Mouse (Mus musculus) A20 (cell line): ENCODE measurements around the gene Olfr653.
A peak's percentile ranks its signal among the peaks of the same experiment; 100 is the strongest.

Source experiments
- DNase-seq: peaks from one replicate; pipeline ENCODE4 v3.0.0-alpha.2; 2011; ENCODE audit warnings: low read depth, low spot score

Olfr653 gene

DNA sequence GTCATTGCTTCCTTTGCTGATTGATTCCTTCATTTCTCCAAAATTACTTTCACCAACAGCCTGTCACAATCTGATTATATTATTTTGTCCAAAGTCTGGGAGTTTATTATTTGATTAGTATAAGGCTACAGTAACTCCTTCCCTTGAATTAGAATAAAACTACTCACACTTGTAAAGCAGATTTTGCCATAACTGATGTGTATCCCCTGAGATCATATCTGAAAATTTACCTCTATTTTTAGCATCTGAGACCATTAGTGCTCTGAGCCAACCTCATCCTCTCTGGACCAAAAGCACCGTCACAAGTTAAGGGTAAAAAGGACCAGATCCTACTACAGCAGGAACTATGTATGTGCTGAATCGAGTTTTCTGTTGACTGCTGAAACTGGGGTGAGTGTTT is at the start of gene Olfr653:
TSS of gene Olfr653 (plus strand) at position 301 of the 400 bp plus-strand sequence.
- no peak for DNase-seq

DNA sequence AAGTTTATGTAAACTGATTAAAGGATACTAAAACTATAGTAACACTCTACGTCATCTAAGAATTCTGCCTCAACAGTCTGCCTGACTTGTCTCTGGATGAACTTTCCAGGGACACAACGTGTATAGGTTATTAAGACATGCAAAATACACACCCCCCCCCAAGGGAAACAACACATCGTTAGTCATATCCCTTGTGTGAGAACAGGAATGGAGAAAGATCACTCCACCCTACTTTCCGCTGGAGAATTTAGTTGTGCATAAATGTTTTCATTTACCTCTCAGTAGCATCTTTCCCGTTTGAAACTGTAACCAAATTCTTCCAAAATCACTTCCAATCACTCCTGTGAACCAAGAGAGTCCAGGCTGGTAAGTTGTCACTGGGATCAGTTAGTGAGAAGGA is 27.3 kb upstream of the Olfr653 start, which contains the start of gene Olfr651:
TSS of gene Olfr651 (plus strand) at position 301 of the 400 bp plus-strand sequence.
- DNase-seq = no peak

DNA sequence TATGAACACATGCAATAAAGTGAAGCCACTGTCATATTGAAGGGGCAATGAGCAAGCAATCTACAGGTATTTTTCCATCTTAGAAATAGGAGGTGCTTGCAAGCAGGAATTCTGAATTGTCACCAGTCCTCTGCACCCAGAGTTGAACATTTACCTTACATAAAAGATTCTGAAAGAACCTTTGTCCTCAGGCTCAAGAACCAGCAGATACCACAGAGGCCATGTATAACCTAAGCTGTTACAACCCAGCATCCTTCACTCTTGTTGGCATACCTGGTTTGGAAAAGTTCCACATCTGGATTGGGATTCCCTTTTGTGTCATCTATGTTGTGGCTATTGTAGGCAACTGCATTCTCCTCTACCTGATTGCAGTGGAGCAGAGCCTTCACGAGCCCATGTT is 24.4 kb upstream of the Olfr653 start:
- no peak for DNase-seq

DNA sequence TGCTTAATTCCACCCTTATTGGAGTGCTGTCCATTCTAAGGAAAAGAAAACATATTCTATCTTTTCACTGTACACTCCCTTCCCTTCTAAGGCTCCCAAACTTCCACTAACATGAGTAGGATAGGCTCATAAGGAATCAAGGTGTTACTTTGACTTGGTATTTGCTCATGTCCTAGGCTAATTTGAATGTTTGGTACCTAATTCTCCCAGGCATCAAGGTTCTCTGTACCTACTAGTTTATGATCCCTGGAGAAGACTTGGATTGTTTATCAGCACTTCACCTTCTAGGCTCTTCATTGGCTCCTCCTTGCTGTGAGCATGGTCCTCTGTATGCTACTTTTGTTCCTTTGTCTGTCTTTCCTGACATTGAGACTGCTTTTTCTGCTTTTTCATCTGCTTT is 16.5 kb upstream of the Olfr653 start, which contains the start of gene Olfr652:
TSS of gene Olfr652 (plus strand) at position 301 of the 400 bp plus-strand sequence.
- no peak for DNase-seq

DNA sequence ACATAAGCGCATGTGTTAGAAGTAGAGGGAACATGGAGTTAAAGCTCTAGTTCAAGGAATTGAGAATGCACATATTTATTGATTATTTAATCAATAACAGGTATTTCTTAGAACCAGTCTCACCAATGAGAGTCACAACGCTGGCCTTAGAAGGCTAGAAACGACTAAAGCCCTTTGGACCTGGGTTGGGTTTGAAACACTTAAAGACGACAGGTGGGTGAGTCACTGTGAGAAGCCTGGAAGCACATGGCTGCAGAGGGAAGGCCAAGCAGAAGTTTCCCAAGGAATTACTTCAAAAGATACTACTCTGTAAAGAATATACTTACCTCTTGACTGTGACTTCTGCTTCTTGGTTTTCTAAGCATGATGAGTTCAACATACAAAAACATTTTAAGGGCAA is 3.7 kb downstream of the Olfr653 start:
- no peak for DNase-seq

DNA sequence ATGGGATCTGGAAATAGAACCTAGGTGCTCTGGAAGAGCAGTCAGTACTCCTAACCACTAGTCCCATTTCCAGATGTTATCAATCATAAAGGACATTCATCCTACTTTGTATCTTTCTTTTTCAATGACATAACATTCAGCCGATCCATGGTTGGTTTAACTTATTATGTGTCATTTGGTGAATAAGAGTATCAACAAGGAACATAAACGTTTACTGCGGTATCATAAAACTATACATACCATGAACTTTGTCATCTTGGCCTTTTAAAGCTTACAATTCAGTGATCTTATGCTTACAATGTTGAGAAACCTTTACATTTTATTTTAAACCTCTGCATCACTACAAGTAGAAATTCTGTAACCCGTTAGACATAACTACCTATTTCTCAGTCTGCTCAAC is 4.3 kb downstream of the Olfr653 start:
- DNase-seq = no peak

DNA sequence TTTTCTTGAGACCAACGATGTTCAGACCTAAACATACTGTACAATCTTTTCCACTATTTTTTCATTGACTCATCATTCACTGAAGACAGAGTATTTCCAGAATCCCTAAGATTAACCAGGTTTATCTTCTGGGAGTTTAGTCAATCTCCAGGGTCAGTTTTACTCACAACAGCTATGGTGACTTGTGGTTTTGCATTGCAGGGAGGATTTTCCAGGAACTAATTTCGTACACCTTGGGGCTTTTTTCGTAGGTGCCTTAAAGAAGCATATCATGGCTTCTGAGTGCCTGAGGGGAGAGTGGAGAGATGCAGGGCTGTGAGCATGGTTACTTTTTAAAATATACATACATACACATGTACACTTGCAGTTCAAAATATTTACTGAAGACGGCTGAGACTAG is 9.6 kb downstream of the Olfr653 start, which contains the start of gene Olfr654:
TSS of gene Olfr654 (plus strand) at position 301 of the 400 bp plus-strand sequence.
- DNase-seq = no peak

DNA sequence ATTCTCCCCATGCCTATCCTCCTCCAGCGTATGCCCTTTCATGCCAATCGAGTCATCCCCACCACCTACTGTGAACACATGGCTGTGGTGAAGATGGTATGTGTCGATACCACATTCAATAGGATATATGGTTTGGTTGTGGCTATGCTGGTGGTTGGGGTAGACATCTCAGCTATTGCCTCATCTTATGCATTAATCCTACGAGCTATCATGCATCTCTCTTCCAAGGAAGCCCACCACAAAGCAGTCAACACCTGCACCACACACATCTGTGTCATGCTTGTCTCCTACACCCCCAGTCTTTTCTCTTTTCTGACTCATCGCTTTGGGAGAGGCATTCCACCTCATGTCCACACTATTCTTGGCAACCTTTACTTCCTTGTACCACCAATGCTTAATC is 11.2 kb downstream of the Olfr653 start:
- no peak for DNase-seq

DNA sequence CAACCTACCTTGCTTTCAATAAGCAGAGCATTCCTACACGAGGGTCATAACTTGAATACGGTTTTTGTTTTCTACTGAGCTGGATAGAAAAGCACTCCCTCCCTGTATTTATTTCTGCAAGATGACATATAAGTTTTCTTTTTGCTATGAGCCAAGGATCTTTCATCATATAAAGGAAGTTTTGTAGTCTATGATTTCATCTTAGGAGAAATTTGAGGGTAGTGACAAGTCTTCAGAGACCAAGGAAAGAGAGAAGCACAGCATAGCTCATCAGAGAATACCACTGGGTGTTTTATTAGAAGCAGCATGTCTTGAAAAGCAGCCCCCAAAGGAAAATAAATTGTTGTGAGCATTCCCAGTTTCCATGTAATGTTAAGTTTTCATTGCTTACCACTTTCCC is 24.6 kb downstream of the Olfr653 start, which contains the start of gene Olfr655:
TSS of gene Olfr655 (minus strand) at position 101 of the 400 bp plus-strand sequence.
- no peak for DNase-seq

DNA sequence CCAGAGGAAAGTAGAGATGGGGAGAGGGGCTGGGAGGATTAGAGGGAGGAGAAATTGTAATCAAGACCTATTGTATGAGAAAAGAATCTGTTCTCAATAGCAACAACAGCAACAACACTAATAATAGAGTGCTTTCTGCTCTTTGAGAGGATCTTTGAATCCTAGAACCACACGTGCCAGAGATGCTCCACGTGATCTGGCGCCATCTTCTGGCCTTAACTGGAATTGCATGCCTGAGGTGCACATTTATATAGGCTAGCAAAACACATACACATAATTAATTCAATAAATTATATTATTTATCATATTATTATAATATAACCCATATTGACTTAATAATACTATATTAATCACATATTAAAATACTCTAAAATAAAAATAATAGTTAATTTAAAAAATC is 26.1 kb downstream of the Olfr653 start:
- peak; percentile 53 for DNase-seq

DNA sequence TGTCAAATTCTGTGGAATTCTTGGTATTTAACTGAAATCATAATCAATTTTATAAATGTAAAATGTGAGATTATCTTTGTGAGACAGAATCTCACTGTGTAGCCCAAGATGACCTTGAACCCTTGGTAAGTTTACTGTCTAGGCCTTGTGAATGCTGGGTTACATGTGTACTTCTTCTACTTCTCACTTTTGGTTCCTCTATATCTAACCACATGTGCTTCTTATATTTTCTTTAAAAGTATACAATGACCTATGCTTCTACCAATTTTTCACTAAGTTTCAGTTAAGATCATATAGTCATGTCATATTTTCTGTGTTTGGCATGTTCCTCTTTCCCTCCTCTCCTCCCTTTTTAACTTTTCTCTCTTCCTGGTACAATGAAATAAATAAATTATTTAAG is 27.6 kb downstream of the Olfr653 start:
- no peak for DNase-seq

DNA sequence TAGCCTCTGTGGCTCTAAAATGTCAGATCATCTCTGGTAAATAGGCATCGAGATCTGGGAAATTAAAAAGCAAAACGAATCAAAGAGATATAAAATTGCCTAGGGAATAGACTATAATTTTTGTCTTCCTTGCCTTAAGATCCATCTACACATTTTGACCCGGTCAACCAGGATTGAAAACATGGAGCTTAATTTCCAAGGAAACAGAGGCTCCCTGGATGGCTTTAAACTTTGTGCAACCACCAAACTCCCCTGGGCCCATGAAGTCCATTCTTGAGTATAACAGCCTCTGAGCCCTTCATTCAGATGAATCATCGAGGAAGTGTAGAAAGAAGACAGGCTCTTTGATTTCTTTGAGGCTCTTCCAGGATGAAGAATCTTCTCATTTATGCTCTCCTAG is 36.5 kb downstream of the Olfr653 start, which contains the start of gene Olfr656:
TSS of gene Olfr656 (plus strand) at position 301 of the 400 bp plus-strand sequence.
- no peak for DNase-seq

DNA sequence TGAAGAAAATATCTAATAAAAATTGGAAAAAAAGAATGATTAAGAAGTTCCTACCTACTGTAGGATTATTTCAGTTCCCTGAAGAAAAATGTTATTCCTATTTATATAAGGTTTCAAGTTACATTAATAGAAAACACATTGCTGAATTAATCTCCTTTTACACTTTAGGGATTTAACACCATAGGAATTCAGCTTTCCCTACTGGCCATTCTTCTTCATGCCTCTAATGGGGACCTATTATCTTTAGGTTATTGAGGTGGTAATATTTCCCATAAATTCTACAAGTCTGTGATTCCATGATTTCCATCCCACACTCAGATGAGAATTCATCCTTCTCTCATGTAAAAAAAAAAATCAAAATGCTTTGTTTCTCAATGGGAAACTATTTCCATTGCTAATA is 47.4 kb downstream of the Olfr653 start, which contains the start of gene Olfr657:
TSS of gene Olfr657 (plus strand) at position 301 of the 400 bp plus-strand sequence.
- no peak for DNase-seq
